Mouse (Mus musculus) heart, adult 8-10 months (tissue): ENCODE data around the gene Zscan20. TPM values are rescaled to one million over a fixed set of nuclear protein-coding genes. Genes with fewer than 3 reads are reported as not detected.
"Not testable (repeated sequence)": the region's sequence is repeated elsewhere in the genome, so short reads cannot be mapped to it uniquely, and the experiment has no call there.

ENCODE experiments used
- DNase-seq: peaks from one replicate; pipeline ENCODE4 v3.0.0; 2022; ENCODE audit warnings: low spot score
- total RNA-seq, 4 experiments: library from RNA; stranded (reverse); gene quantifications; 2 replicates each; pipeline ENCODE4 v1.2.4; 2022

Gene Zscan20
- total RNA-seq, 4 experiments from 2014 or later, result 5.2 to 9.1 (median 7.8) TPM

GRCm38 (mm10) chr4:128615761-128616160, 5.9 kb upstream of the Zscan20 start:
- no peak for DNase-seq

- DNase-seq, result peak; percentile 35
Measured at GRCm38 (mm10) chr4:128613326-128613725, 3.4 kb upstream of the Zscan20 start.

- not testable (repeated sequence) for DNase-seq
Measured at GRCm38 (mm10) chr4:128611726-128612125, 1.8 kb upstream of the Zscan20 start.

- no peak for DNase-seq
Measured at GRCm38 (mm10) chr4:128610706-128611105, 808 bp upstream of the Zscan20 start.

GRCm38 (mm10) chr4:128609276-128609924, 498 bp downstream of the Zscan20 start:
- no peak for DNase-seq

GRCm38 (mm10) chr4:128607661-128608060, 2.2 kb downstream of the Zscan20 start:
- DNase-seq, result no peak

GRCm38 (mm10) chr4:128606586-128606985, 3.3 kb downstream of the Zscan20 start:
- no peak for DNase-seq

GRCm38 (mm10) chr4:128597801-128598560, 11.9 kb downstream of the Zscan20 start:
- no peak for DNase-seq

- no peak for DNase-seq
Measured at GRCm38 (mm10) chr4:128594062-128594461, 15.8 kb downstream of the Zscan20 start.

- DNase-seq, result no peak
Measured at GRCm38 (mm10) chr4:128593286-128593685, 16.6 kb downstream of the Zscan20 start.

- DNase-seq, result no peak
Measured at GRCm38 (mm10) chr4:128579182-128579581, 30.7 kb downstream of the Zscan20 start.

GRCm38 (mm10) chr4:128575811-128576210, 34.1 kb downstream of the Zscan20 start:
- no peak for DNase-seq

- no peak for DNase-seq
Measured at GRCm38 (mm10) chr4:128560327-128560726, 49.6 kb downstream of the Zscan20 start.

- DNase-seq, result no peak
Measured at GRCm38 (mm10) chr4:128554198-128554597, 55.7 kb downstream of the Zscan20 start.

- DNase-seq, result no peak
Measured at GRCm38 (mm10) chr4:128550756-128551155, 59.1 kb downstream of the Zscan20 start.

GRCm38 (mm10) chr4:128543956-128544486, 65.9 kb downstream of the Zscan20 start:
- DNase-seq, result not testable (repeated sequence)

GRCm38 (mm10) chr4:128543378-128543777, 66.5 kb downstream of the Zscan20 start:
- DNase-seq, result no peak

Other genes with a start within 250 kb of the Zscan20 start
- gene Tlr12, start 8.5 kb upstream of the Zscan20 start, total RNA-seq, result under 1 TPM in 2 of 4 experiments, not detected in 2; 0.28 to 0.29 TPM
- gene Phc2, start 44.6 kb upstream of the Zscan20 start, total RNA-seq, result 10 to 100 TPM; 26.8 to 38.7 (median 30.2) TPM
- gene A3galt2, start 145.3 kb upstream of the Zscan20 start, total RNA-seq, result under 1 TPM in 2 of 4 experiments, not detected in 2; 0.09 to 0.11 TPM
- 10 to 100 TPM; 10.1 to 13.3 (median 12.3) TPM for gene Zfp362, start 195.9 kb upstream of the Zscan20 start, total RNA-seq